Mouse (Mus musculus): ENCODE data around the gene Zkscan6.
A peak's percentile ranks its signal among the peaks of the same experiment; 100 is the strongest.

- peak; percentile 53 for TF ChIP-seq CTCF (IDR thresholded peaks at IDR 0.05)
- TF ChIP-seq EP300 (IDR thresholded peaks at IDR 0.05): no peak
Observed at GRCm38 (mm10) chr11:65820280-65820679, 13.3 kb downstream of the Zkscan6 start.

Measured in lung, postnatal 0 days (tissue).